ENCODE assay signal across 8 mouse cellular contexts in genomic region chr13:60176776-60177105, GRCm38 (mm10). TPM values are rescaled to one million over a fixed set of nuclear protein-coding genes. Genes with fewer than 3 reads are reported as not detected.
DNase-seq lines count a peak whose midpoint lies in the region; ATAC-seq and TF ChIP-seq lines count a peak whose summit lies in the region.

No protein-coding gene starts in this region.

- TF ChIP-seq EP300 in heart, postnatal 0 days (IDR thresholded peaks at IDR 0.05; ENCODE audit: low read depth) = no peak

- peaks cover 12% of the 10 kb centered on the region; the same call in 1 of the 2 replicates for H3K4me1 ChIP-seq in heart, postnatal 0 days (ENCODE audit: control insufficient read depth, insufficient read depth)
- 0 out of 2 replicates have a peak, but pooled peaks cover 6% of the 10 kb centered on the region for H3K4me1 ChIP-seq in hindbrain, embryonic 11.5 days (replicated peaks; ENCODE audit: control insufficient read depth, insufficient read depth, low read length)
- H3K4me1 ChIP-seq in midbrain, embryonic 12.5 days = peaks cover 35% of the 10 kb centered on the region

- no peaks in the 10 kb centered on the region for H3K9me3 ChIP-seq in heart, postnatal 0 days (replicated peaks; ENCODE audit: control insufficient read depth, low read length)
- H3K9me3 ChIP-seq in hindbrain, embryonic 11.5 days (ENCODE audit: control insufficient read depth, low read length) = no peaks in the 10 kb centered on the region
- H3K9me3 ChIP-seq in midbrain, embryonic 12.5 days = no peaks in the 10 kb centered on the region

- intact Hi-C loops in gastrocnemius, postnatal 14 days (cut with DNase I; ENCODE audit: low total_unique reads) = loop anchor here (5.0 to 10.0 kb wide), 2 partner anchors 282 to 291 kb away; no protein-coding TSS in a partner anchor

- H3K4me3 ChIP-seq in heart, postnatal 0 days (ENCODE audit: low read depth, low read length) = peak overlapping the region; percentile 86
- peak overlapping the region; percentile 91 for H3K4me3 ChIP-seq in hindbrain, embryonic 11.5 days (ENCODE audit: low read depth, low read length)
- H3K4me3 ChIP-seq in midbrain, embryonic 12.5 days = peak overlapping the region; percentile 80

- no peak for TF ChIP-seq CTCF in heart, postnatal 0 days (IDR thresholded peaks at IDR 0.05; ENCODE audit: low read depth)

- H3K27ac ChIP-seq in heart, postnatal 0 days (ENCODE audit: low read depth) = peak overlapping the region; percentile 96
- H3K27ac ChIP-seq in hindbrain, embryonic 11.5 days (ENCODE audit: low read depth, low read length) = peak overlapping the region; percentile 99
- H3K27ac ChIP-seq in midbrain, embryonic 12.5 days (replicated peaks) = peak overlapping the region; percentile 99

- peak overlapping the region; percentile 94 for H3K4me2 ChIP-seq in heart, postnatal 0 days (ENCODE audit: low read depth, low read length)
- peak overlapping the region; percentile 82 for H3K4me2 ChIP-seq in hindbrain, embryonic 11.5 days (replicated peaks; ENCODE audit: low read depth, low read length)
- peak overlapping the region; percentile 79 for H3K4me2 ChIP-seq in midbrain, embryonic 12.5 days (replicated peaks)

- H3K9ac ChIP-seq in heart, postnatal 0 days (replicated peaks; ENCODE audit: low read depth, low read length) = peak overlapping the region; percentile 92
- H3K9ac ChIP-seq in hindbrain, embryonic 11.5 days (ENCODE audit: low read depth, low read length) = peak overlapping the region; percentile 98
- peak overlapping the region; percentile 98 for H3K9ac ChIP-seq in midbrain, embryonic 12.5 days (replicated peaks)

- no peaks in the 10 kb centered on the region for H3K27me3 ChIP-seq in heart, postnatal 0 days (ENCODE audit: control insufficient read depth, insufficient read depth, low read length)
- H3K27me3 ChIP-seq in hindbrain, embryonic 11.5 days (ENCODE audit: control insufficient read depth, insufficient read depth, low read length) = no peaks in the 10 kb centered on the region; the same call in 1 of the 2 replicates
- peaks cover 16% of the 10 kb centered on the region for H3K27me3 ChIP-seq in midbrain, embryonic 12.5 days

- ATAC-seq in heart, postnatal 0 days (ENCODE audit: insufficient read depth, low read depth) = no peak
- no peak for ATAC-seq in hindbrain, embryonic 11.5 days (ENCODE audit: low FRiP score)
- ATAC-seq in midbrain, embryonic 12.5 days (ENCODE audit: low FRiP score, low read depth) = no peak

- WGBS in heart, postnatal 0 days = under 1% methylated on average over 51 of the region's 53 CpGs
- WGBS in hindbrain, embryonic 11.5 days = 0% methylated on average over 40 of the region's 53 CpGs
- WGBS in midbrain, embryonic 12.5 days = under 1% methylated on average over 50 of the region's 53 CpGs

- DNase-seq in heart, postnatal 0 days (ENCODE audit: low spot score) = no peak
- DNase-seq in heart, adult 18-20 months = no peak
- DNase-seq in ZHBTc4 (ENCODE audit: low read depth, low spot score) = peak; percentile 71
- no peak for DNase-seq in hindbrain, embryonic 11.5 days (ENCODE audit: low spot score)
- DNase-seq in right cerebral cortex, adult 18-20 months = no peak
- no peak for DNase-seq in gastrocnemius, postnatal 14 days
- no peak for DNase-seq in cerebellum, postnatal 25 days

- H3K36me3 ChIP-seq in heart, postnatal 0 days (replicated peaks; ENCODE audit: control insufficient read depth, insufficient read depth, low read length) = no peaks in the 10 kb centered on the region
- no peaks in the 10 kb centered on the region for H3K36me3 ChIP-seq in hindbrain, embryonic 11.5 days (ENCODE audit: control insufficient read depth, insufficient read depth, low read length)
- H3K36me3 ChIP-seq in midbrain, embryonic 12.5 days = no peaks in the 10 kb centered on the region

RNA-seq across cellular contexts. Expression of gene Gas1, which starts 0.4 kb away (rescaled TPM):
- total RNA-seq in heart, postnatal 0 days (2014; rRNA removed; ENCODE audit: low replicate concordance) = 85.9 and 116 TPM in 2 replicates
- polyA plus RNA-seq in heart, postnatal 0 days (2015; fragmentation: Nextera tagmentation; extraction: Ambion mirVana) = 20.3 and 24.9 TPM in 2 replicates
- total RNA-seq in heart, adult 18-20 months (2021) = 10 to 100 TPM; 23.9 to 26.0 TPM
- 106 and 124 TPM in 2 replicates for polyA plus RNA-seq in hindbrain, embryonic 11.5 days (2014; fragmentation: Nextera tagmentation; extraction: Ambion mirVana)
- polyA plus RNA-seq in midbrain, embryonic 12.5 days (2016; fragmentation: Nextera tagmentation; extraction: Ambion mirVana) = 121 and 123 TPM in 2 replicates
- total RNA-seq in gastrocnemius, postnatal 14 days (2021) = 10 to 100 TPM; 34.7 to 46.8 TPM
